Mouse (Mus musculus): Measurements from ENCODE around the gene Cnga3. TPM values are rescaled to one million over a fixed set of nuclear protein-coding genes. Genes with fewer than 3 reads are reported as not detected.
A peak's percentile ranks its signal among the peaks of the same experiment; 100 is the strongest.

Gene Cnga3
- polyA plus RNA-seq, 1 experiment from 2014 or later = 0.16 TPM

DNA sequence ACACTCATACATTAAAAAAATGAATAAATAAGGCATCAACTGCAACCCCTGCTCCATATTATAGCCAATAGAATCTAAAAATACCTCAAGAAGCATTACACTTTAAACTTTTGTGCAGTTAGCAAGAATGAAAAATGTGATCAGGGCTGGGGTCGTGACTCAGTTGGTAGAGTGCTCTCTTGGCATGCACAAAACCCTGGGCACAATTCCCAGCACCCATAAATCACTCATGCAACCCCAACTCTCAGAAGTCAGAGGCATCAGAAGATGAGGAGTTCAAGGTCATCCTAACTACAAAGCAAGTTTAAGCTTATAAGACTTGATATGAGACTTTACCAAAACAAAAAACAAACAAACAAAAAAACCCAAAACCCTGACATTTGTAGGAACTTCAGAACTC lies 73.5 kb downstream of the Cnga3 start:
- Histone ChIP-seq H3K9me3 (no peaks in the 10 kb centered on the region), H3K9ac (replicated peaks) (no peak overlapping the region), H3K27me3 (no peaks in the 10 kb centered on the region), H3K4me1 (replicated peaks) (no peaks in the 10 kb centered on the region), H3K4me2 (replicated peaks) (no peak overlapping the region), H3K27ac (no peak overlapping the region), H3K4me3 (replicated peaks) (no peak overlapping the region), H3K36me3 (no peaks in the 10 kb centered on the region)
- 86% methylated on average over 1 of the region's 1 CpGs for WGBS
- no peak for ATAC-seq

DNA sequence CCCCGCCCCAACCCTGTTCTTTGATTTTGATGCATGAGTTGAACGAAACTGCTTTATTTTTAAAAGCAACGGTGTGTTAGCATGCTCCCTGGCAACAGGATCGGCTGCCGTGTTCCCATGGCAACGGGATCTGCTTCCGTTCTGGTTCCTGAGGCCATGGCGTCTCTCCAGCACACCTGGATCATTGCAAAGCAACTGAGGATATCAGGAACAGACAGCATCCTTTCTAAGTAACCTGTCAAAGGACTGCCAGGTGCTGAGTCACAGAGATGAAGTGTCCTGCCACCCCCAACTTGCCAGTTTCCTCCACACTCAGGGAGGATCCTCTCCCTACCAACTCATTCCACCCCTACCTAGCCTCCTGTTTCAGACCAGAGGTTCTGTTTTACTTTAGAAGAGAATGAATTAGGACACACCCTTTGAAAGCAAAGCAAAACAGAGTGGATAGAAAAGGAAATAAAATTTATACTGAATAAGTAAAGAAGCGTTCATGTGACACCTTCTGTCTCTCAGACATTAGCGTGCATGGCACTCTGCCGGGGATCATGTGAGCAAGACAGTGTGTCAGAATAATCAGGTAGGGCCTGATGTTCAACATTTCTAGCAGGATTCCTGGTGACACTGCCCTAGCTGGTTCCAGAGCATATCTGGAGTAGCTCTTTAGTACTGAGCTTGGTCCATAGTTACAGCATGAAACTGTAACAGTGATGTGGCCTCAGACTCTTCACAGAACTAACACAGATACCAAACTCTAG lies 74.1 kb downstream of the Cnga3 start:
- no peaks in the 10 kb centered on the region for H3K36me3 ChIP-seq
- H3K27ac ChIP-seq = no peak overlapping the region
- 63% methylated on average over 11 of the region's 11 CpGs for WGBS
- H3K9me3 ChIP-seq = no peaks in the 10 kb centered on the region
- no peak overlapping the region for H3K4me3 ChIP-seq (replicated peaks)
- H3K27me3 ChIP-seq = no peaks in the 10 kb centered on the region
- no peak overlapping the region for H3K4me2 ChIP-seq (replicated peaks)
- no peak for ATAC-seq
- H3K9ac ChIP-seq (replicated peaks) = no peak overlapping the region
- H3K4me1 ChIP-seq (replicated peaks) = no peaks in the 10 kb centered on the region

DNA sequence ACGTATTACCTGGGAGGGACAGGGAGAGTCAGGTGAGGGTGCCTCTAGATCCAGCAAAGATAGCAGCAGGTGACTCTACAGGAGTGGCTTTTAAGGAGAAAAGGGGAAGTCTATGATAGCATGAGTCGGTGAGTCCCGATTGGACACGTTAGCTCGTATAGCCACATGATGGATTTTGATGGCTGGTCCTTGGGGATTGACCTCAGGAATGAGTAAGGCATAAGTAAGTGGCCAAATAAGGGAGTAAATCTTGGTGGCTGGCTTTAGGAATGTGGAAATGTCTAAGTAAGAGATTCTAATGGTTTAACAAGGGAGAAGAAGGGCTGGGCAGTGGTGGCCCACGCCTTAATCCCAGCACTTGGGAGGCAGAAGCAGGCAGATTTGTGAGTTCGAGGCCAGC lies 74.7 kb downstream of the Cnga3 start:
- Histone ChIP-seq H3K9me3 (no peaks in the 10 kb centered on the region), H3K4me2 (replicated peaks) (no peak overlapping the region), H3K36me3 (no peaks in the 10 kb centered on the region), H3K27me3 (no peaks in the 10 kb centered on the region), H3K27ac (no peak overlapping the region), H3K4me3 (replicated peaks) (no peak overlapping the region), H3K4me1 (replicated peaks) (no peaks in the 10 kb centered on the region), H3K9ac (replicated peaks) (no peak overlapping the region)
- whole genome bisulfite sequencing = 85% methylated on average over 7 of the region's 7 CpGs
- no peak for ATAC-seq

DNA sequence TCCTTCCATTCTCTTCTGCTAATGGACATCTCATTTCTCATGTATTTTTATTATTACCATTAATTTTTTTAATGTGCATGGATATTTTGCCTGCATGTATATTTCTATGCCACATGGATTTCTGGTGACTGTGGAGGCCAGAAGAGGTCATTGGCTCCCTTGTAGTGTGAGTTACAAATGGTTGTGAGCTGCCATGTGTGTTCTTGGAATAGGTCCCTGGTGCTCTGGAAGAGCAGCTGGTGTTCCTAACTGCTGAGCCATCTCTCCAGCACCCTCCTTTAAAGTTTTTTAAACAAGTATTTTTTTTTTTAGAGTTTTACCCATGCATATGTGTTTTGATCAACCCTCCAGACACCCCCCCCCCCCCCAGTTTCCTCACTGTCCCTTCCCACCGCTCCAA lies 82.2 kb downstream of the Cnga3 start:
- no peak for ATAC-seq
- no peak overlapping the region for H3K9ac ChIP-seq (replicated peaks)
- WGBS = 59% methylated on average over 1 of the region's 1 CpGs
- H3K27me3 ChIP-seq = no peaks in the 10 kb centered on the region
- H3K9me3 ChIP-seq = no peaks in the 10 kb centered on the region
- no peaks in the 10 kb centered on the region for H3K36me3 ChIP-seq
- no peak overlapping the region for H3K4me3 ChIP-seq (replicated peaks)
- no peak overlapping the region for H3K4me2 ChIP-seq (replicated peaks)
- H3K4me1 ChIP-seq (replicated peaks) = peaks cover 11% of the 10 kb centered on the region
- no peak overlapping the region for H3K27ac ChIP-seq

DNA sequence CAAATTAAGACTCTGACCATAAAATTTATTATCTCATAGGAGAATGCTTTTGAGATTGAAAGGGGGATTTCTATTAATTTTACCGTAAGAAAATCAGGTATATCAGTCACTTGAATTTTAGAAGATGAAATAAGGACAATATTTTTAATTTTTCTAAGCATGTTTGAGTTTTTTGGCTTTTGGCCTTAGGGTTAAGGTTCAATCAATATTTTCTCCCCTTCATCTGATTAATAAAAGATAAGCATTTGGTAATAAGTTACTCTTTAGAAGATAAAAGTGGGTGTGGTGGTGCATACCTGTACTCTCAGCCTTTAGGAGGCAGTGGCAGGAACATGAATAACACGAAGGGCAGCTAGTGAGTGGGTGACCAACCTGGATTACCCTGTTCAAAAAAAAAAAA lies 84.7 kb downstream of the Cnga3 start:
- Histone ChIP-seq H3K27me3 (no peaks in the 10 kb centered on the region), H3K36me3 (no peaks in the 10 kb centered on the region), H3K27ac (no peak overlapping the region), H3K4me1 (replicated peaks) (peaks cover 19% of the 10 kb centered on the region), H3K9ac (replicated peaks) (no peak overlapping the region), H3K4me3 (replicated peaks) (no peak overlapping the region), H3K4me2 (replicated peaks) (no peak overlapping the region), H3K9me3 (no peaks in the 10 kb centered on the region)
- 83% methylated on average over 2 of the region's 2 CpGs for WGBS
- ATAC-seq = no peak

DNA sequence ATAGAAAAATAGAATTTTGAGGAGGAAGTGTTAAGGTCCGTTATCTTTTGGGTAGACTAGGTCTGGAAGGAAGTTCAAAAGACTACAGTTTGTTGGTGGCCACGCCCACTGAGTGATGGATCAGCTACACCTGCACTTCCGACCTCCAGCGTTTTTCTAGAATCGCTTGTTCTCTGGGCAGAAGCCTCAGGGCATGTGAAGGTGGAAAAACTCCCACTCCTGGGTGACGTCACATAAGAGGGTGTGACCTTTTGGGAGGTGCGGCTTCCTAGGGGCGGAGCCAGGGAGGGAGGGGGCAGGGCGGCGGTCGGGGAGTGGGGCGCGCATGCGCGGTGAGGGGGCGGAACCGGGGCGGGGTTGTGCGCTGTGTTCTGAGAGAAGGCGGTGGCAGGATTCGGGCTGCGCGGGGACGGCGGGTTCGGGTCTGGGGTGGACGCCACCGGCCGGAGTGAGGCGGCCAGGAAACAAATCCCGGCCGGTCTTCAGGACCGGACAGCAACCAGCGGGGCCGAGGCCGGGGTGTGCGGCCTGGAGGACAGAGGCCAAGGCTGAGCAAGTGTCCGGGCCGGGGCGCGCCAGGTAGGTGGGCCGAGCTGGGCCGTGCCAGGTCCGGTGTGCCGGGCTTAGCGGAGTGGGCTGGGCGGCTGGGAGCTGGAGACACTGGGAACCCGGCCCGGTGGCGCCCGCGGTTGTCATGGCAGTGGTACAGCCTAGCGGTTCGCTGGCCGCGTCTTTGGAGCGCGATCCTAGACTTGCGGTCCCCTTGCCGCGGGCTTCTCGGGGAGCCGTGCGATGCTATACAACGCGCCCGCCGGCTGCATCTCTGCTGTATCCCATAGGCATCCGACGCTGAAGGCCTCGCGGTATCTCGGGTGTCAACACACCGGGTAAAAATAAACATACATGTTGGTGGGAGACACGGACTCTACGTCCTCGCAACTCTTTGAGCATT lies 85.6 kb downstream of the Cnga3 start, which contains the start of gene Inpp4a:
Gene Inpp4a, plus strand, starts transcription at position 326 of the 952 bp plus-strand sequence.
- Histone ChIP-seq H3K27ac (peak within 1 kb of the TSS; percentile 77), H3K36me3 (no peaks in the 10 kb centered on the region), H3K4me2 (replicated peaks) (peak within 1 kb of the TSS; percentile 70), H3K9ac (replicated peaks) (peak within 1 kb of the TSS; percentile 98), H3K4me3 (replicated peaks) (peak within 1 kb of the TSS; percentile 95), H3K9me3 (no peaks in the 10 kb centered on the region), H3K4me1 (replicated peaks) (peaks cover 19% of the 10 kb centered on the region), H3K27me3 (no peaks in the 10 kb centered on the region)
- ATAC-seq = peak; percentile 95
- 2% methylated on average over 68 of the region's 77 CpGs for WGBS

DNA sequence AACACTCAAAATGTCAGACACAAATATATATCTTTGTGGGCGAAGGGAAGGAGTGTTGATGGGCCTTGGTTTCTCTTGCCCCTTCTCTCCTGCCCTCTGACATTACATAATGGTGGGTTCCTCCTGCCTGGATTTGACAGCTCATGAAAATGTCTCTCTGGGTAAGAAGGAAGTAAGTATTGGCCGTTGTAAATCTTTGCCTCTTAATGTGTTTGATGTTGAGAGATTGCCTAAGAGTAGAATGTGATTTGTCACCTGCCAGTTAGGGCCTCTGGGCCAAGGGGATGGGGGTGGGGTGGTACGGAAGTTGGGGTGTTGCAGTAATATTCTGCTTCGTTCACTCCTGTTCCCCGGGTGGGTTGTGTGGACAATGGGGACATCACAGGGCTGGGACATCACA lies 86.4 kb downstream of the Cnga3 start:
- peak overlapping the region; percentile 98 for H3K9ac ChIP-seq (replicated peaks)
- H3K4me2 ChIP-seq (replicated peaks) = peak overlapping the region; percentile 70
- no peaks in the 10 kb centered on the region for H3K9me3 ChIP-seq
- H3K27ac ChIP-seq = peak overlapping the region; percentile 77; the same call in 1 of the 2 replicates
- H3K36me3 ChIP-seq = no peaks in the 10 kb centered on the region
- H3K4me3 ChIP-seq (replicated peaks) = peak overlapping the region; percentile 95
- WGBS = 78% methylated on average over 5 of the region's 5 CpGs
- no peak for ATAC-seq
- H3K27me3 ChIP-seq = no peaks in the 10 kb centered on the region
- peaks cover 26% of the 10 kb centered on the region for H3K4me1 ChIP-seq (replicated peaks)

DNA sequence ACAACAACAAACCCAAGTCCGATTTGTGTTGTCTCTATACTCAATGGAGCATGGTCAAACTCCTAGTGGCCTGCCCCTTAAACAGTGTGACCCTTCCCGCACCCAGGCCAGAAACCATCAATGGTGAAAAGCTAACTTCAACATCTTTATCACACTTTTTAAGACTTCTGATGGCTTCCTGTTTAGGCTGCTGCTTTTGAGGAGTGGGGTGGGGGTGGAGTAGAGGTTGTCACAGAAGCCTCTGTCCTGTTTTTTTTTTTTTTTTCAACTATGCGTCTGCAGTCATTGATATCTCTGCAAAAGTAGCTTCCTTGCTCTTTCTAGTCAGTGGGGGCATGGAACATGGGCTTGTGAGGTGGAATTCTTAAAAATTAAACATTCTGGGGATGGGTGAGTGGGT lies 88.6 kb downstream of the Cnga3 start:
- Histone ChIP-seq H3K9ac (replicated peaks) (no peak overlapping the region), H3K4me1 (replicated peaks) (peaks cover 27% of the 10 kb centered on the region), H3K27me3 (no peaks in the 10 kb centered on the region), H3K36me3 (no peaks in the 10 kb centered on the region), H3K9me3 (no peaks in the 10 kb centered on the region), H3K4me3 (replicated peaks) (no peak overlapping the region), H3K4me2 (replicated peaks) (no peak overlapping the region), H3K27ac (no peak overlapping the region)
- ATAC-seq = no peak
- 90% methylated on average over 3 of the region's 3 CpGs for WGBS

DNA sequence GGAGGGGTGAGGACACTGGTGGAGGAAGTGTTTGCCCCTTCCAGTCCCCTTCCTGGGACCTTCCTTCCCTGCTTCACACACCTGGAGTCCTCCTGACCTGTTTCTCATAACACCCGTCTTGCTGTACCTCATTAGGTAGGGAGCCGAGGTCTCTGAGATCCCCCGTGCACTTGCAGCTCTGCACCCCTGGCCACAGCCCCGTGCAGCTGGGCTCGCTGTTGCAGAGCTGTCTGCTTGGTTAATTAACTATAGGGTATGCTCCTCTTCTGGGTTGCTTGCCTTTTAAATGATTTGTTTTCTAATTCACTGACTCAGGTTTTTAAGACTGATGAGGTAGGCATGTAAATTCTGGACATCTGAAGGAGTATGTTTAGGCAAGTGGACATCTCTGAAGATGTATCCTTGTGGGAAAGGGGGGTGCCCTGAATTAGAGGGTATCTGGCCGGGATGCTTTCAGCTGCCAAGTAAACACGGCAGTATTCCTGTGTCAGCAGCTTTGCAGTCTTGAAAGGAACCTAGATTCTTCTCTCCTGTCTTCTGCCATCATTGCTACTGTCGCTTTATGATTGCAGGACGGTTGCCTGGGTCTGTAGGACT lies 91.6 kb downstream of the Cnga3 start:
- peaks cover 22% of the 10 kb centered on the region for H3K4me1 ChIP-seq (replicated peaks)
- no peak overlapping the region for H3K27ac ChIP-seq
- H3K4me2 ChIP-seq (replicated peaks) = no peak overlapping the region
- no peaks in the 10 kb centered on the region for H3K36me3 ChIP-seq
- H3K27me3 ChIP-seq = no peaks in the 10 kb centered on the region
- no peak overlapping the region for H3K4me3 ChIP-seq (replicated peaks)
- 79% methylated on average over 9 of the region's 9 CpGs for WGBS
- no peak for ATAC-seq
- H3K9ac ChIP-seq (replicated peaks) = no peak overlapping the region
- H3K9me3 ChIP-seq = no peaks in the 10 kb centered on the region

DNA sequence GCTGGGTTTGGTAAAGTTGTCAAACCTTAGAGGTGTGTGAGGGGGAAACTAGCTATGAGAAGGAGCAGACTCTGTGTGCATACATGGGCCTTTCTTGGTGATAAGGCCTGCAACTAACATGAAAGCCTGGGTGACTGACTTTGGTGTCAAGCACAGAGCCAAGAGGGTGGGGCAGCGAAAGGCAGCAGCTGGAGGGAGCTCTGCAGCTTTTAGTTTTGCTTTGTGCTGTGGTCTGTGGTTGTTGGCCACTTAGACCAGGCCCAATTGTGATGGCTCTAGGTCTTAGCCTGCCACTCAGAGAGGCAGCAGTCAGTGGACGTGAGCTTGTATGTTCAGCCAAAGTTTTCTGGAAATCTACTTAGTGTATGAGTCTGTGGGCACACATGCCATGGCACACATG lies 93.4 kb downstream of the Cnga3 start:
- WGBS = 96% methylated on average over 2 of the region's 2 CpGs
- no peak for ATAC-seq
- H3K4me2 ChIP-seq (replicated peaks) = no peak overlapping the region
- H3K9me3 ChIP-seq = no peaks in the 10 kb centered on the region
- H3K27me3 ChIP-seq = no peaks in the 10 kb centered on the region
- H3K9ac ChIP-seq (replicated peaks) = no peak overlapping the region
- H3K36me3 ChIP-seq = no peaks in the 10 kb centered on the region
- peaks cover 8% of the 10 kb centered on the region; the same call in 1 of the 2 replicates for H3K4me1 ChIP-seq (replicated peaks)
- no peak overlapping the region for H3K4me3 ChIP-seq (replicated peaks)
- H3K27ac ChIP-seq = no peak overlapping the region

DNA sequence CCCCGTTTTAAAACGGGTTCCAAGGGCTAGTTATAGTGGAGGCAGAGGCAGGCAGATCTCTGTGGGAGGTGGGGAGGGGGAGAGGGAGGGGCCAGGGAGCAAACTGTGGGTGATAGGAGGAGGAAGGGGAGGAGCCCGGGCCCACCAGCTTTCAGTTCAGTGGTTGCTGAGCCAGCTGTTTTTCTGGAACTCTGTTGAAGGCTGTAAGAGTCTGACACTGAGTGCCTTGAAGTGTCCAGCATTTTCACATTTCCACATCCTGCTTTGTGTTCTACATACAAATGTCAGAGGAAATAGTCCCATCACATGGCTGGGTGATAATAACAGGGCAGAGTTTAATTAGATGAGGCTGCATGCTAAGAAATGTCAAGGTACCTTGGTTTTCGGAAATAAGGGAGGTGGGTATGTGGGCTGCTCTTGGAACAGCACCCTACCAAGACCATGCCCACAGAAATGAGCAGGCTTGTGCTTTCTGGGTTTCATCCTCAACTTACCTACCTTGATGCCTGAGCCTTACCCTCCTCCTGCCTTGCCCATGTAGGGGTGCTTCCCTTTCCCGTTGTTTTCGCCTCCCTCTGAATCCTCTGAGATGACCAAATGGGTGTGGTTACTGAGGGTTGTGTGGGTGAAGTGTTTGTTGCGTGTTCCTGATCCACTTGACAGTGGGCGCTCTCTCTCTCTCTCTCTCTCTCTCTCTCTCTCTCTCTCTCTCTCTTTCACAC lies 93.9 kb downstream of the Cnga3 start:
- no peaks in the 10 kb centered on the region for H3K27me3 ChIP-seq
- ATAC-seq = no peak
- no peak overlapping the region for H3K4me3 ChIP-seq (replicated peaks)
- peaks cover 8% of the 10 kb centered on the region; the same call in 1 of the 2 replicates for H3K4me1 ChIP-seq (replicated peaks)
- H3K9me3 ChIP-seq = no peaks in the 10 kb centered on the region
- no peak overlapping the region for H3K9ac ChIP-seq (replicated peaks)
- no peaks in the 10 kb centered on the region for H3K36me3 ChIP-seq
- WGBS = 95% methylated on average over 8 of the region's 8 CpGs
- no peak overlapping the region for H3K4me2 ChIP-seq (replicated peaks)
- no peak overlapping the region for H3K27ac ChIP-seq
